Mouse (Mus musculus) heart, adult 10 weeks (tissue): ENCODE results near the gene Ptgdr. TPM values are rescaled to one million over a fixed set of nuclear protein-coding genes. Genes with fewer than 3 reads are reported as not detected.

ENCODE experiments used
- polyA plus RNA-seq: library from polyadenylated mRNA; stranded (reverse); fragments of 350-450 nt; fragmentation: Illumina TruSeq; extraction: RNeasy Lipid Tissue Mini Kit (QIAGEN cat#74804); gene quantifications from one replicate; pipeline ENCODE4 v1.2.3, GENCODE M21; 2014; ENCODE audit warnings: low read depth, low replicate concordance

The Ptgdr gene
- polyA plus RNA-seq: not detected

GRCm38 (mm10) chr14:44858868-44859613 lies at the start of gene Ptgdr:
TSS of gene Ptgdr (minus strand) at chr14:44859375.

Other genes with a start within 250 kb of the Ptgdr start
- gene Gm5624, start 231.4 kb downstream of the Ptgdr start, polyA plus RNA-seq: not detected
- gene Gm8257, start 152.9 kb downstream of the Ptgdr start, polyA plus RNA-seq: not detected
- gene Gm8267, start 109.0 kb downstream of the Ptgdr start, polyA plus RNA-seq: not detected
- 0.16 TPM for gene Ptger2, start 128.8 kb upstream of the Ptgdr start, polyA plus RNA-seq